Mouse (Mus musculus): ENCODE data around the gene Borcs6. TPM values are rescaled to one million over a fixed set of nuclear protein-coding genes. Genes with fewer than 3 reads are reported as not detected.

Borcs6 gene
- polyA plus RNA-seq, 1 experiment = 18.0 TPM

DNA sequence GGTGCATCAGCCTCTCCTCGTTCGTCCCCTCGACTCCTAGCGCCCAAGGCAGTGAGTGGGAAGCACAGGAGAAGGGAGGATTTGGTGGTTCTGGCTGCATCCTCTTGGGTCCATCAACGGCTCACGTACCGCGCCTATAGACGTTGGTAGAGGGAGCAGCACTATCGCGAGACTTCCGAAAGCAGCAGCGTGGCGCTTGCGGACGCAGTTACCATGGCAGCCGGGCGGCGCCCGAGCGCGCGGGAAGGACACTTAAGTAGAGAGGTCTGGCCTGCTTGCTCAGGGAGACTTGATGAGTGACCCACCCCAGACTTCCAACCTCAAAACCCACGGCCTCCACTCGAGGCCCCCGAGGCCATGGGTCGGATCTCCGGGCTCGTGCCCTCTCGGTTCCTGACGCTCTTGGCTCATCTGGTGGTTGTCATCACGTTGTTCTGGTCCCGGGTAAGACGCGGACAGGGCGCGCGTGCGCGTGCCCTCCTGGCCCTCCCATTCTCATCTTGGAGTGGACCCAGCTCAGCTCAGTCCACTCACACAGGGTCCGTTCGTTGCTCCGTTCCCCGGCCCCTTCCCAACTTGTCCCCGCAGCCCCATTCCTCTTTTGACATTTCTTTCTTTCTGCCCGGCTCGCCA, 11.2 kb downstream of the Borcs6 start, which contains the start of gene Tmem107:
Gene Tmem107, plus strand, starts transcription at position 217 of the 633 bp plus-strand sequence.
- peak; percentile 83 for DNase-seq (ENCODE audit: low spot score)

DNA sequence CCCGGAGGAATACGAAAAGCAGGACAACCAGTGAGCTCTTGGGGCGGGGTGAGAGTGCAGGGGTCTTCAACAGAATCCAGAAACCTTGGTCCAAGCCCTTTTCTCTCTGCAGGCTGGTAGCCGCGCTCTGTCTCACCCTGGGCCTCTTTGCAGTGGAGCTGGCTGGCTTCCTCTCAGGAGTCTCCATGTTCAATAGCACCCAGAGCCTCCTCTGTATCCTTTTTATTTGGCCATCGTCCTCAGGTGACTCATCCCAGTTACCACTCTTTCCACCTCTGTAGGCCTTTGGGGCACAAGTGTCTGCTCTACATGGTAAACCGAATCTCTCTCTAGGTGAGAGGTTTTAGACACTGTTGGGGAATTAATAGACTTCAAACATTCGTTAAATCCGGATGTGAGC, 11.7 kb downstream of the Borcs6 start:
- DNase-seq (ENCODE audit: low spot score) = no peak

DNA sequence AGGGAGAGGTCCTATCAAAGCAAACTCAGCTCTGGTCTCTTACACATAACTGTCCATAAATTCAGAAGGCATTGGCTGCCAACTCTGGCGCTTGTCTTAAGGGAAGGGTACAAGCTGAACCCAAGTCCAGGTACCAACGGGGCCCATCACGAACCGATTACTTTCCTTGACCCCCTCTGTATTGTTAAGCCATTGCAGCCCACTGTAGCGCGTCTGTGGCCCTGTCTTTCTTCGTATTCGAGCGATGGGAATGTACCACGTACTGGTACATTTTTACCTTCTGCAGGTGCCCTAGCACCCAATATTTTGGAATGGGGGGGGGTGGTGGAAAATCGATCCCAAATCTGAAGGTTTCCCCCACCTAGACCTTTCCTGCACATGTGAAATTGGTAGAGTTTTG, 12.7 kb downstream of the Borcs6 start:
- DNase-seq (ENCODE audit: low spot score) = no peak

DNA sequence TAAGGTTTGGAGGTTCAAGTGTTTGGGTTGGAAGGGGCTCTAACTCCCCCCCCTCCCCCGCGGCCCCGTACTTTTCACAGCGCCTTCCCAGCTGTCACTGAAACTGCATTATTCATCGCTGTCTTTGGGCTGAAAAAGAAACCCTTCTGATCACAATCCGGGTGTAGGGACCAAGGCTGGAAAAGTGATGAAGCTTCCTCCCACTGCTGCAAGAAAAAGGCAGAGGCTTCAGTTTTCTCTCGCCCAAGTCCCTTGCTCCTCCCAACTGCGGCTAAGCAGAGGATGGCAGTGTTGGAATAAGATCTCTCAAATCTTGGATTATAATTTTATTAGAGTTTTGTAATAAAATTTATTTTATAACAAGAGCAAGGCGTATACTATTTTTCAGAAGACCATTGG, 13.1 kb downstream of the Borcs6 start:
- DNase-seq (ENCODE audit: low spot score) = no peak

DNA sequence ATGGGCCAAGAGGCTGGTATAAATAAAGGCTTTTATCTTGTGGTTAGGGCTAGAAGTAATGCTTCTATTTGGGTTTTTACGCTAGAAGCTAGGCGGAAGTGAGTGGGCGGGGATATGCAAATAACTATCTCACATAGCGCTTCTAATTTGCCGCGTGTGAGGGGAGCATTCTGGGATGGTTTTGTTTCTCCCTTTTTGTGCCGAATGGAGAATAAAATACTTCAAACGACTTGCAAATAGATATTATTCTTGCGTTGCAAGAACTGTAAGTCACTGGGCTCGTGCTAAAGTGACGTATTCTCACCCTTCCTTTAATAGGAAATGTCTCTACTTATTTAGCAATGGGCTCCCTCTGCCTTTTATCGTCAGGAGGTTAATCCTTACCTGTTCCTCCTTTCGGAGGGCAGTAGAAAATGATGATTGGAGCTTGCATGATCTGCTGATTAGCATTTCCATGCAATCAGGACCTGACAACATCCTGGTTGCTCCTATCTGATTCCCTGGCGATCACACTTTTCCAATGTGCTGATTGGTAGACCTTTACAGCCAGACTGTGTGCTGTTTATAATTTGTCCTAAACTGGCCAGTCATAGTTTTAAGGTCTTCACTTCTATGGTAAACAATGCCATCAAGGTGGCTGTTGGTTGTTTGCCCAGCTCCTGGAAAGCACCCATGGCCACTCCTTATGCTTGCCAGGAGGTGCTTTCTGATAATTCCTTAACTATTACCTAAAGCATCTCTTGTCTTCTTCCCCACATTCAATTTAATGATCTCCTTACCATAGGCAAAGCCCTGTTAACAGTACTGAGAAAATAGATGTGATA, 13.8 kb downstream of the Borcs6 start:
- no peak for DNase-seq (ENCODE audit: low spot score)

DNA sequence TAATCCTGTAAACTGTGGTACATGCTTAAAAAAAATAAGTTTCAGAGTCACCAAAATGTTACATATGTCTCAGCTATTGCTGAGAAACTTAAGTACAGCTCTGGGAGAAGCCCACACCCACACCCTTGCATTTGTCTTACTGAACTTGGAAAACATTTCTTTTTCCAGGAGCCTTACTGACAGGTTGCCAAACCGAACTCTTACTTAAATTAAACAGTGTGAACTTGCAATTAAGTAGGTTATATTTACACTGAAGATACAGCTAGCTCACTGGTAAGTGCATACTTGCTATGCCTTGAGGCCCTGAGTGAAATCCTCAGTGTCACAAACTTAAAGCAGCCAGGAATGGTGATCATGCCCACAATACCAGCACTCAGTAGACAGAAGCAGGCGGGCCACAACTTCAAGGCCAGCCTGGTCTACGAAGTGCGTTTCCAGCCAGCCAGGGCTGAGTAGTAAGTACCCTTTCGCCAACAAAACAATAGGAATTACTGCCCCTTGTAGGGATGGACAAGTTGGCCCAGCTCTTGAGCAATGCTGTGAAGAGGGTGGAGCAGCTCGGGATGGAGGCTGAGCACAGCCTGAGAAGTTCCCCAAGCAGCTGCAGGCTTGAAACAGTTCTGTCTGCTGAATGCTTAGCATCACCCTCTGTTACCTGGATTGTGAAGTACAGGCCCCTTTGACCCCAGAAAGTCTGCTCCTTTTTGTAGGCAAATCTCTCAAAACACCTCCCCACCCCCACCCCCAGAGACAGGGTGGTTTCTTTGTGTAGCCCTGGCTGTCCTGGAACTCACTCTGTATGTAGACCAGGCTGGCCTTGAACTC, 14.6 kb downstream of the Borcs6 start:
- no peak for DNase-seq (ENCODE audit: low spot score)

DNA sequence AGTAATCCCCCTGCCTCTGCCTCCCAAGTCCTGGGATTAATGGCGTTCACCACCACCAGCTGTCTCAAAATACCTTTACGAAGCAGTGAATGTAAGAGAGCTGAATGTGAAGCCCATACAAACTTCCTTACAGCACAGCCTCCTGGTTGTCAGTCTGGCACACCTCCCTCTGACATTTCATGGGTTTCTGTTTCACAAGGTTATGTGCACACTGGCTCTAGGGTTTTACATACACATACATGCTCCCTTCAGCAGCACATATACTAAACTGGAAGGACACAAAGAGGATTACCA, 15.2 kb downstream of the Borcs6 start:
- DNase-seq (ENCODE audit: low spot score) = no peak

DNA sequence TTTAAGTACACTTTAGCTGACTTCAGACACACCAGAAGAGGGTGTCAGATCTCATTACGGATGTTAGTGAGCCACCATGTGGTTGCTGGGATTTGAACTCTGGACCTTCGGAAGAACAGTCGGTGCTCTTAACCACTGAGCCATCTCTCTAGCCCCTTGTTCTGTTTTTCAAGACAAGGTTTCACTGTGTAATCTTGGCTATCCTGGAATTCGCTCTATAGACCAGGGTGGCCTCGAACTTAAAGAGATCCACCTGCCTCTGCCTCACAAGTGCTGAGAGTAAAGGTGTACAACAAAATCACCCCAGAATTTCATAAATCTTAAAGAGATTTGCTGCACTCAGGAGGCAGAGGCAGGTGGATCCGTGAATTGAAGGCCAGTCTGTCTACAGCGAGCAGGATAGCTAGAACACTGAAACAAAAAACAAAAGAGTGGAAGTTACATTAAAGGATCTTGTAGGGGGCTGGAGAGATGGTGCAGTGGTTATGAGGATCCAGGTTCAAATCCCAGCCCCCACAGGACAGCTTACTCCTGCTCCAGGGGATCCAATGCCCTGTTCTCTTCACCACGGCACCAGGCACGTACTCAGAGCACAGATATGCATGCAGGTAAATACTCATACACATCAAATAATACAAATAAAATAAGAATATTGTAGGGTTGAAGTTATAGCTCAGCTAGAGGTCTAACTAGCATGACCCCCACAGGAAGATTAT, 16.4 kb downstream of the Borcs6 start:
- DNase-seq (ENCODE audit: low spot score) = no peak

DNA sequence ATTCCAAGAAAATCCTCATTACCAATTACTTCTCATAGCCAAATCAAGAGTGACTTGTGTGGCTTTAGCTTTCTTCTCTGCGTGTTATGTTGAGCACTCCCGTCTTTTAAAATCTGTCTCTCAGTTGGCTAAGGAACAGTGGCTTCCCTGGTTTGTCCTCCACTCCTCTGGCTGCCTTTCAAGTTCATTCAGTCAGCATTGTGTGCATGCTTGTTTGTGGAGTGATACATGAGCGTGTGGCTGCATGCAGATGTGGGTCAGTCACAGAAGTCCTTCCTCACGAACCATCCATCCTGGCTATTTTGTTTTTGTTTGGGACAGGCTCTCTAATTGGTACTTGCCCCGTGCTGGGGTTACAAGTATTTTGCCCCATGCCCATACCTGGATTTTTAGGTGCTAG, 17.1 kb downstream of the Borcs6 start:
- no peak for DNase-seq (ENCODE audit: low spot score)

DNA sequence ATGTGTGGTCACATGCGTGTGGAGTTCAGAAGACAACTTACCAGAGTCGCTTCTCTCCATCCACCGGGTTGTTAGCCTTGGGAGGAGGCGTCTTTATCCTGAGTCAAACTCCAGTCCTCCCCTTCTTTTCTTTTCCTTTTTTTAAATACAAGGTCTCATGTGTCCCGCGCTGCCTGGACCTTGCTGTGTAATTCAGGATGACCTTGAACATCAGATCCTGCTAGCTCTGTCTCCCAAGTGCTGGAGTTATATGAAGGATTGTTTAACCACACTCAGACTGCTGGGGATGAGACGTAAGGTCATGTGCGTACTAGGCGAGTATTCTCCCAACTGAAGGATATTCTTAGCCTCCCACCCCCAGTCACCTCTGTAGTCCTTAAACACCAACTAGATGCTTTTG, 17.8 kb downstream of the Borcs6 start:
- DNase-seq (ENCODE audit: low spot score) = no peak

DNA sequence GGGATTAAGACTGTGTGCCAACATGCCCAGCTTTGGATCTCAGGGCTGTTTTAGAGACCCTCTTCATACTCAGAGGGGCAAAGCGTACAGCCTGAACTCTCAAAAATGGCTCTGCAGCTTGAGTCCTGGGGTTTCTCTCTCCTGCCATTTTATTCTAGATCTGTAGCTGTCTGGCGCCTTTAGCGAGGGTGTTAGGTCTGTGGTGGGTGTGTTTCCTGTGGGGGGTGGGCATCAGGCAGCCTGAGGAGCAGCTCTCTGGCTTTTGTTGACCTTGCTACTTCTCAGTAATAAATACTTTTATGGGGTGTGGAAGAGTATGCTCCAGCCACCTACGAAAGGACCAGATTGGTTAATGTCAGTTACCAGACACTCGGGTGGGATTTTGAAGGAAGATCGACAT, 18.5 kb downstream of the Borcs6 start:
- DNase-seq (ENCODE audit: low spot score) = no peak

DNA sequence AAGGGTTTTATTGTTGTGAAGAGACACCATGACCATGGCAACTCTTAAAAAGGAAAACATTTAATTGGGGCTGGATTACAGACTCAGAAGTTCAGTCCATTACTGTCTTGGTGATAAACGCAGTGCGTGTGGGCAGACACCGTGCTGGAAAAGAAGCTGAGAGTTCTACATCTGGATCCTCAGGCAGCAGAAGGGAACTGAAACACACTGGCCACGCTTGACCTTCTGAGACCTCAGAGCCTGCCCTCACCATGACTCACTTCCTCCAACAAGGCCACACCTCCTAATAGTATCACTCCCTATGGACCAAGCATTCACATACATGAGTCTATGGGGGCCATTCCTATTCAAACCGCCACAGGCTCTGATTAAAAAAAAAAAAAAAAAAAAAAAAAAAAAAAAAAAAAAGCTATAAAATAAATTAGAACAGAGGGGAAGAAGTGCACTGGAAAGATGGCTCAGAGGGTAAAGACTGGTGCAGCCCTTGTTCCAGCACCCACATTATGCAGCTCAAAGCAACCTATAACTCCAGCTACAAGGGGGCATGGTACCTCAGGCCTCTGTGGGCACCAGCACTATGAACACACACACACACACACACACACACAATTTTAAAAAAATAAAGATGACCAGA, 19.4 kb downstream of the Borcs6 start:
- no peak for DNase-seq (ENCODE audit: low spot score)

DNA sequence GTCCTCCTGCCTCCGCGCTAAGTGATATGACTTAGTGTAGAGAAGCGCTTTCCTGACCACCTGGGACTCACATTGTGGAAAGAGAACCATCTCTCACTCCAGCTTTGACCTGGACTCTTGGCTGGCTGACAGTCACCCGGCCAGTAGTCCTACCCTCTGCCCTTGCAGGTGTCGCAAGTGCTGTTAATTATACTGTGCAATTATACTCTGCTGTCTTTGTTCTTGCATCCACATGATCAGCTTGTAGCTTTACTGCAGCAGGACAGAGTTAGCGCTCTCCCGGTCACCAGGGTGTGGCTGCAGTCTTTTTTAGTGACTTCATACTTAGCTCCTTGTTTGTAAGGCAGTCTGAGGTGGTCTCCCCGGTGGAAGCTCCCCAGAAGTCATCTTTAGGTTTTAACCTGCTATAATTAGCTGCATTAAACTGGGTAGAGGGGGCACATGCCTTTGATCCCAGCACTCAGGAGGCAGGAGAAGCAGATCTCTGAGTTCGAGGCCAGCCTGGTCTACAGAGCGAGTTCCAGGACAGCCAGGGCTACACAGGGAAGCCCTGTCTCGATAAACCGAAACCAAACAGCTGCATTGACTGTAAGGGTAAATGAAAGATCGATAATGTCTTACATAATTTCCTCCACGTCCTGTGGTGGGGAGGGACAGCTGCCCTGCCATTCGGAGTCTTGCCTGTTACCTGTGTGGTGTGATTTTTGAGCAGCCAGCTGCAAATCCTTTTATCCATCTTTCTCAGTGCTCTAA, 20.8 kb downstream of the Borcs6 start:
- no peak for DNase-seq (ENCODE audit: low spot score)

DNA sequence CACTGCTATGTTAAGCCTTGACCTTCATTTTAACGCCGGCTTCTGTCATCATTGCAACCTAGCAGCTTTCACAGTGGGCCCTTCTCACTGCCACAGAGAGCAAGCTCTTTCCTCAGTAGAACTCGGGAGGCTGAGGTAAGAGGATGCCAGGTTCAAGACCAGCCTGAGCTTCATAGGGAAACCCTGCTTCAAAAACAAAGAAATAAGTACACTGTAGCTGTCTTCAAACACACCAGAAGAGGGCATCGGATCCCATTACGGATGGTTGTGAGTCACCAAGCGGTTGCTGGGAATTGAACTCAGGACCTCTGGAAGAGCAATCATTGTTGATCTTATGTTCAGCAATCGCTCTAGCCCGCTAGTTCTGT, 21.3 kb downstream of the Borcs6 start:
- DNase-seq (ENCODE audit: low spot score) = no peak

DNA sequence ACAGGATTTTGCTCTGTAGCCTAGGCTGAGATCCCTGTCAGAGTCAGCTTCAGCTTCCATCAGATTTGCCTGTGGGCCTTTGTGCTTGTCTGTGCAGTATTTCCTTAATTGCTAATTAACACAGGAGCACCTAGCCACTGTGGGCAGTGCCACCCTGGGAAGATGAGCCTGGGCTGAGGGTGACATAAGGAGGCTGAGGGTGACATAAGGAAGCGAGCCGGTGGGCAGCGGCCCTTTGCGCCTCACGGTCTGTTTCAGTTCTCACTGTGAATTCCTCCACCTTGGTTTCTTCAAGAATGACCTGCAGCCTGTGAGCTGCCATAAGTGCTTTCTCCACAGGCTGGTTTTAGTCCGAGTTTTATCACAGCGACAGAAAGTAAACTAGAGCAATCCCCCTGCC, 22.1 kb downstream of the Borcs6 start:
- DNase-seq (ENCODE audit: low spot score) = no peak

DNA sequence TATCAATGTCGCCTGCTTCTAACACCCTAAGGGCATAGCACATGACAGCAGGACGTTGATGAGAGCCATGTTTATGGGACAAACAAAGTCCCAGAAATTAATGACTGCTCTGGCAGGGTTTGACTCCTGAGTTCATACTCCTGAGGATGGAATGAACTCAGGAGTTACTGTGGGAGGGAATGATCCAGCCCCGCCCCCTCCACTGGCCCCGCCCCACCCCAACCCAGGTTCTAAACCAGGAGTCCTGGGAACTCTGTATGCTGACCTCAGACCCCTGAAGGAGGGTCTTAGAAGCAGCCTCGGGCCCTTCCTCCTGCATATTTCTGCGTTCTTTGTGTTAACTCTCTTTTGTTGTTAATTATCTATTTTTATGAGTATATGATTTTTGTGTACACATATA, 26.1 kb downstream of the Borcs6 start:
- DNase-seq (ENCODE audit: low spot score) = no peak

DNA sequence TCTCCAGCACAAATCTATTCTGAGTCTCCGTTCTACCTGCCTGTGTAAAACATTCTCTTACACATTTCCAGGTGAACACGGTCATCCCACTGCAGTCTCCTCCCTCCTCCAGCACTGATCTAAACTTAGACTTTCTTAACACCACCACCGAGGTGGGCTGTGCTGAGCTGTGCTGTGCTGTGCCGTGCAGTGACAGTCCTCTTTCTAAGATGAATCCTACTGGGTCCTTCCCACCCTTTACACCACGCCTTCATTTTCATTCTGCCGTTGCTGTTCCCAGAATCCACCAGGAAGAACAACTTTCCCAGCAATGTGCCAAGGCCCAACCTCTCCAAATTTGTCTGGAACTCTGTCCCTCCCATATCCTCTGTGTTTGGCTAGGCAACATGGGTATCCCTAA, 26.9 kb downstream of the Borcs6 start:
- DNase-seq (ENCODE audit: low spot score) = no peak

DNA sequence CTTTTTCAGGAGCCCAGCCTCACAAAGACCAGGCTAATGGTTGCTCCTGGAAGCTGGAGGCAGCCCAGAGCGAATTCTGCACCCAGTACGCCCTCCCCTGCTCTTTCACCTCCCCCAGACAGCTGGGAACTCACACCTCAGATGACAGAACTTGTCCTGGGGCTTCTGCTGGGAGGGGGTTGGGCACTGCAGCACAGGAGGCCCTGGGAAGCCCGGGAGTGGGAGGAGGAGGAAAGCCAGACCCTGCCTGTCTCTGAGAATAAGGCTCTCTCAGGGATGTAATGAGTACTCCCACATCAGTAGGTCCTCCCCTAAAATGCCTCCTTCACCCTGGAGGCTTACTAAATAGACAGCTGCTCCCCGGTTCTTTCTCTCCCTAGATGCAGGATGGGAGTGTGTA, 27.6 kb downstream of the Borcs6 start:
- DNase-seq (ENCODE audit: low spot score) = no peak

DNA sequence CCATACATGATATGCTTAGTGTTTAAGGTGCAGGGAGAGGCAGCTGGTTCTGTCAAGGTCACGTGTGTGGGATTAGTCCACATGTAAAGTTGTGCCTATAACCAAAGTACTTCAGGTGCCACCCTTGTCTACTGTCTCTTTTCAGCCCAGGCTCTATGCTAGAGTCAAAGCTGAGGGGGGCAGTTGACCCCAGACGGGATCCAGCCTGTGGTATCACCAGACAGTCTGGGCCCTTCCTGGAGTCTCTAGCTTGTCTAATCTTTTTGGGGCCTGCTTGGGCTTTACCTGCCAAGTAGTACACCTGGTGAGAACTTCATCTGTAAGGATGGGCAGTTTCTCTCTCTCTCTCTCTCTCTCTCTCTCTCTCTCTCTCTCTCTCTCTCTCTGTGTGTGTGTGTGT, 28.1 kb downstream of the Borcs6 start:
- DNase-seq (ENCODE audit: low spot score) = no peak

DNA sequence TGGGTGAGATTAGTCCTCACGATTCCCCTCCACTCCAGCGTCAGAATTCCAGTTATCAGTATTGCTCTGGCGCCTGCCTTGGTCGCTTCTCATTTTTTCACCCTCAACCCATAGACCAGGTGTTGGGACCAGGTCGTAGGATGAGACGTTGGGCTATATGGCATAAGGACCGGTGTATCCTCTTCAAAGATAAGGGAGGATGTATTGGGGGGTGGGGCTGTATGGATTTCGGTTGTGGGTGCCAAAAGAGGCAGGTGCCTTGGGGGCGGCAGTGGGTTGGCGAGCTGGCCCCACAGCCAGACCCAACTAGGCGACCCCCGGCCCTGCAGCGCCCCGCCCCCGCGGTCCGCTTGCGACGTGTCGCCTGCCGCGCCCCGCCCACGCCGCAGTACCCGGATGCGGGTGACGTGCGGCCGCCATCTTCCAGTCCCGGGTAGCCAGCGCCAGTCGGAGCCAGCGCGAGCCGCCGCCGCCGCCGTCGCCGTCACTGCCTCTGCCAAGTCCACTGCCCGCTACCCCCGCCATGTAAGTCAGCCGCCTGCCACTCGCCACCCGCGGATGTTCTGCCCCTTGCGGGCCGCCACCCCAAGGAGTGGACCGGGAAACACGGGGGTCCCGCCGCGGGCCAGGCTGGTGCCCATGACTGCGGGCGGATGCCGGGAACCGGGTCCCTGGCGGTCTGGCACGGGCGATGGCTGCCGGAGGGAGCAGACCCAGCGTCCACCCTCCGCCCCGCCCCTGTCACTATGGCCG, 28.8 kb downstream of the Borcs6 start, which contains the start of gene Vamp2:
Gene Vamp2, plus strand, starts transcription at position 388 of the 753 bp plus-strand sequence.
- peak; percentile 91 for DNase-seq (ENCODE audit: low spot score)
